Mouse (Mus musculus) urinary bladder, postnatal 10 days (tissue): ENCODE measurements around the gene C1qtnf1.

Source experiments
- DNase-seq: peaks from one replicate; pipeline ENCODE4 v3.0.0; 2022; ENCODE audit warnings: low spot score

The C1qtnf1 gene

GRCm38 (mm10) chr11:118410479-118410878 is 17.5 kb upstream of the C1qtnf1 start:
- DNase-seq: no peak

GRCm38 (mm10) chr11:118411271-118411670 is 16.7 kb upstream of the C1qtnf1 start:
- no peak for DNase-seq

- DNase-seq: no peak
Observed at GRCm38 (mm10) chr11:118412601-118413000, 15.4 kb upstream of the C1qtnf1 start.

- no peak for DNase-seq
Observed at GRCm38 (mm10) chr11:118413055-118413454, 14.9 kb upstream of the C1qtnf1 start.

- no peak for DNase-seq
Observed at GRCm38 (mm10) chr11:118414270-118414669, 13.7 kb upstream of the C1qtnf1 start.

- no peak for DNase-seq
Observed at GRCm38 (mm10) chr11:118415630-118416029, 12.4 kb upstream of the C1qtnf1 start.

- DNase-seq: no peak
Observed at GRCm38 (mm10) chr11:118416046-118416445, 12.0 kb upstream of the C1qtnf1 start.

GRCm38 (mm10) chr11:118417496-118417895 is 10.5 kb upstream of the C1qtnf1 start:
- DNase-seq: no peak

GRCm38 (mm10) chr11:118418442-118418833 is 9.6 kb upstream of the C1qtnf1 start:
- no peak for DNase-seq

- peak; percentile 89 for DNase-seq
Observed at GRCm38 (mm10) chr11:118418834-118419504, 9.0 kb upstream of the C1qtnf1 start, which contains the start of gene Cant1. Gene Cant1 (minus strand): TSS chr11:118419086.

GRCm38 (mm10) chr11:118420261-118420660 is 7.7 kb upstream of the C1qtnf1 start:
- no peak for DNase-seq

- DNase-seq: peak; percentile 43
Observed at GRCm38 (mm10) chr11:118423266-118423971, 4.6 kb upstream of the C1qtnf1 start.

- no peak for DNase-seq
Observed at GRCm38 (mm10) chr11:118424621-118425335, 3.2 kb upstream of the C1qtnf1 start.

- DNase-seq: no peak
Observed at GRCm38 (mm10) chr11:118426765-118427164, 1.2 kb upstream of the C1qtnf1 start.

- no peak for DNase-seq
Observed at GRCm38 (mm10) chr11:118427266-118427779, 680 bp upstream of the C1qtnf1 start.

- DNase-seq: no peak
Observed at GRCm38 (mm10) chr11:118428460-118428868, 461 bp downstream of the C1qtnf1 start.

- no peak for DNase-seq
Observed at GRCm38 (mm10) chr11:118428944-118429709, 1.1 kb downstream of the C1qtnf1 start.

- DNase-seq: no peak
Observed at GRCm38 (mm10) chr11:118430291-118430885, 2.4 kb downstream of the C1qtnf1 start.

GRCm38 (mm10) chr11:118431100-118431948 is 3.3 kb downstream of the C1qtnf1 start:
- no peak for DNase-seq

GRCm38 (mm10) chr11:118433398-118433868 is 5.4 kb downstream of the C1qtnf1 start:
- DNase-seq: no peak
